Mouse (Mus musculus) forebrain, embryonic 15.5 days (tissue): Measurements from ENCODE around the gene Fbxo21. TPM values are rescaled to one million over a fixed set of nuclear protein-coding genes. Genes with fewer than 3 reads are reported as not detected.

Experiments
- ATAC-seq: fragments of 200-750 bp; cut with Nextera tagmentation; replicated peaks from 2 replicates; pipeline ENCODE4 v1.8.0; 2017; ENCODE audit warnings: mild to moderate bottlenecking, moderate TSS enrichment, moderate library complexity
- H3K27ac ChIP-seq: fragments of 300-500 bp; sonication (generic); replicated peaks from 2 replicates; pipeline ENCODE4 v1.5.1; 2015; ENCODE audit warnings: mild to moderate bottlenecking, inconsistent platforms
- H3K27me3 ChIP-seq: fragments of 300-500 bp; sonication (generic); 2 replicates; pipeline ENCODE4 v1.6.1; 2015; ENCODE audit warnings: inconsistent platforms
- H3K36me3 ChIP-seq: fragments of 300-500 bp; sonication (generic); 2 replicates; pipeline ENCODE4 v1.6.1; 2015; ENCODE audit warnings: mild to moderate bottlenecking, inconsistent platforms
- H3K4me1 ChIP-seq: fragments of 300-500 bp; sonication (generic); 2 replicates; pipeline ENCODE4 v1.6.1; 2015; ENCODE audit warnings: inconsistent platforms
- H3K4me2 ChIP-seq: fragments of 300-500 bp; sonication (generic); replicated peaks from 2 replicates; pipeline ENCODE4 v1.6.1; 2015; ENCODE audit warnings: mild to moderate bottlenecking, inconsistent platforms
- H3K4me3 ChIP-seq: fragments of 300-500 bp; sonication (generic); 2 replicates; pipeline ENCODE4 v1.5.1; 2015; ENCODE audit warnings: mild to moderate bottlenecking, inconsistent platforms
- H3K9ac ChIP-seq: fragments of 300-500 bp; sonication (generic); replicated peaks from 2 replicates; pipeline ENCODE4 v1.6.1; 2015; ENCODE audit warnings: mild to moderate bottlenecking, inconsistent platforms
- H3K9me3 ChIP-seq: fragments of 300-500 bp; sonication (generic); 2 replicates; pipeline ENCODE4 v1.6.1; 2016; ENCODE audit warnings: inconsistent platforms
- WGBS: fragments of 180-500 bp; shearing (Covaris S2); methylation state at CpG from one replicate; pipeline ENCODE4 v1.1.7; 2015; ENCODE audit warnings: mixed read lengths; 5-methylcytosine and 5-hydroxymethylcytosine counted together
- polyA plus RNA-seq: library from polyadenylated mRNA; unstranded; fragments of >200 nt; fragmentation: Nextera tagmentation; extraction: Ambion mirVana; gene quantifications from 2 replicates; pipeline ENCODE4 v1.2.1, GENCODE M21; 2015

Gene Fbxo21
- polyA plus RNA-seq, 1 experiment from 2014 or later, result 193 TPM

- H3K27me3 ChIP-seq, result no peaks in the 10 kb centered on the region
- H3K27ac ChIP-seq, result no peak overlapping the region
- peaks cover 4% of the 10 kb centered on the region for H3K4me1 ChIP-seq
- H3K9ac ChIP-seq, result no peak overlapping the region
- ATAC-seq, result no peak
- WGBS, result 85% methylated on average over 8 of the region's 8 CpGs
- H3K9me3 ChIP-seq, result no peaks in the 10 kb centered on the region
- H3K4me3 ChIP-seq, result no peak overlapping the region
- H3K36me3 ChIP-seq, result no peaks in the 10 kb centered on the region
- no peak overlapping the region for H3K4me2 ChIP-seq
These were observed 75.6 kb downstream of the Fbxo21 start for GRCm38 (mm10) chr5:118051981-118052662.

GRCm38 (mm10) chr5:118053205-118053604 is 76.7 kb downstream of the Fbxo21 start:
- Histone ChIP-seq H3K4me2 (no peak overlapping the region), H3K9me3 (no peaks in the 10 kb centered on the region), H3K27me3 (no peaks in the 10 kb centered on the region)

GRCm38 (mm10) chr5:118057508-118058111 is 81.1 kb downstream of the Fbxo21 start:
- H3K9ac ChIP-seq, result no peak overlapping the region
- H3K36me3 ChIP-seq, result no peaks in the 10 kb centered on the region
- H3K4me1 ChIP-seq, result peaks cover 18% of the 10 kb centered on the region
- H3K27me3 ChIP-seq, result no peaks in the 10 kb centered on the region
- 26% methylated on average over 8 of the region's 8 CpGs for WGBS
- H3K9me3 ChIP-seq, result no peaks in the 10 kb centered on the region
- peak; percentile 67 for ATAC-seq
- H3K27ac ChIP-seq, result peak overlapping the region; percentile 54; the same call in 1 of the 2 replicates
- H3K4me2 ChIP-seq, result no peak overlapping the region
- no peak overlapping the region for H3K4me3 ChIP-seq

More at GRCm38 (mm10) chr5:118053205-118053604, 76.7 kb downstream of the Fbxo21 start:
- H3K4me1 ChIP-seq, result peaks cover 15% of the 10 kb centered on the region
- H3K9ac ChIP-seq, result no peak overlapping the region
- 91% methylated on average over 2 of the region's 2 CpGs for whole genome bisulfite sequencing
- H3K4me3 ChIP-seq, result no peak overlapping the region
- no peak overlapping the region for H3K27ac ChIP-seq
- no peaks in the 10 kb centered on the region for H3K36me3 ChIP-seq
- ATAC-seq, result no peak

GRCm38 (mm10) chr5:118058858-118059257 is 82.3 kb downstream of the Fbxo21 start:
- Histone ChIP-seq H3K9ac (no peak overlapping the region), H3K36me3 (no peaks in the 10 kb centered on the region), H3K27me3 (no peaks in the 10 kb centered on the region), H3K9me3 (no peaks in the 10 kb centered on the region), H3K4me2 (no peak overlapping the region), H3K4me3 (no peak overlapping the region), H3K4me1 (peaks cover 28% of the 10 kb centered on the region), H3K27ac (no peak overlapping the region)
- no peak for ATAC-seq
- 90% methylated on average over 10 of the region's 10 CpGs for WGBS

GRCm38 (mm10) chr5:118059646-118060045 is 83.1 kb downstream of the Fbxo21 start:
- Histone ChIP-seq H3K36me3 (no peaks in the 10 kb centered on the region), H3K9me3 (no peaks in the 10 kb centered on the region), H3K27ac (no peak overlapping the region), H3K9ac (no peak overlapping the region), H3K27me3 (no peaks in the 10 kb centered on the region), H3K4me1 (peaks cover 36% of the 10 kb centered on the region), H3K4me3 (no peak overlapping the region), H3K4me2 (no peak overlapping the region)
- WGBS, result 81% methylated on average over 9 of the region's 9 CpGs
- ATAC-seq, result no peak

Other genes with a start within 250 kb of the Fbxo21 start
- 5.0 and 7.2 TPM in 2 replicates for gene Nos1, start 195.7 kb upstream of the Fbxo21 start, polyA plus RNA-seq
- 9.9 and 10.6 TPM in 2 replicates for gene Tesc, start 51.0 kb downstream of the Fbxo21 start, polyA plus RNA-seq
- gene Fbxw8, start 178.7 kb downstream of the Fbxo21 start, polyA plus RNA-seq, result 22.3 and 25.2 TPM in 2 replicates
- 2.3 and 2.7 TPM in 2 replicates for gene Hrk, start 187.9 kb downstream of the Fbxo21 start, polyA plus RNA-seq